8 mouse cellular contexts compared by ENCODE assay signal in genomic region chr10:21899397-21899796, GRCm38 (mm10).
"Had no signal": no experiment of that assay in that cellular context is flagged by ENCODE, and none has a peak within 500 bp of the region (broad histone marks: within the 10 kb centered on the region; RNA-seq: fewer than 3 reads in every experiment).

No protein-coding gene starts in this region.

- DNase-seq: kidney, postnatal 36 days; layer of hippocampus, adult 9-11 months; layer of hippocampus, postnatal 36 days; left cerebral cortex, postnatal 4 days; lung, adult 18-20 months; right cerebral cortex, postnatal 25 days; thymus, postnatal 14 days had no signal

- ATAC-seq: midbrain, embryonic 13.5 days had no signal
